Mouse (Mus musculus) left cerebral cortex, adult 9 months (tissue): ENCODE data around the gene Gm44973.

Source experiments
- DNase-seq, 2 experiments: peaks; one replicate each; pipeline ENCODE4 v3.0.0; 2022; ENCODE audit warnings: low spot score in 2 of 2

Gene Gm44973

DNA sequence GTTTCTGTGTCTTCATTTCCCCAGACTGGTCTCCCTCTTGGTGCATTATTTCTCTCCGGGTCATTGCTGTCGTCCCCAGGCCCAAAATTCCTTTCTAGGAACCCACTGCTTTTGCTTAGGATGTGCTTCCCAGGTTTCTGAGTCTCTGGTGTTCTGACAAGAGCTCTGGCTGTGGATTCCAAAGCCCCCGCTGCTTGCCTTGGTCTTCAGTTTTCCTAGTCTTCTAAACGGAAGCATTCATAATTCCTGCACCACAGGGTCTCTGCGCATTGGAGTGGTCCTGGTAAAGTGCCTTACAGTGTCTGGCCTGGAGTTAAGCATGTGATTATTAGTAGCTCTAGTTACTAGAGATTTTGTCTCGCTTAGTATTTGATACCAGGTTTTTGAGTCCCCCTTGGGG is 65.5 kb downstream of the Gm44973 start:
- no peak for DNase-seq

DNA sequence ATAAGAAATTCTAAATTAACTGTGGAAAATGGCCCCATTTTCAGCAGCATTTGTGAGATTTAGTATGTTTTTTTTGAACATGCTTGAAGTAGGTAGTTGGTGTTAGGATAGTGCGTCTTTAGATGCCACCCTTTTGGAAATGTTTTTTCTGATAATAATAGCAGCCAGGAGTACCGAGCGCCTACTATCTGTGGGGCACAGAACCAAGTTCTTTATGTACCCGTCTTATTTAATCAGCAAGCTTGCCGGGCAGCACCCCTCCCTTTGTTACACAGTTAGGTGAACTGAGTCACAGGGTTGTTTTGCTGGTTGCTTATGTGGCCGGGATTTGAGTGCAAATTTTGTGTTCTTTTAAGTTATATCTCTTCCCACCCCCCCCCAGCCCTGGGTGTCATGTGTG is 65.9 kb downstream of the Gm44973 start:
- no peak for DNase-seq

DNA sequence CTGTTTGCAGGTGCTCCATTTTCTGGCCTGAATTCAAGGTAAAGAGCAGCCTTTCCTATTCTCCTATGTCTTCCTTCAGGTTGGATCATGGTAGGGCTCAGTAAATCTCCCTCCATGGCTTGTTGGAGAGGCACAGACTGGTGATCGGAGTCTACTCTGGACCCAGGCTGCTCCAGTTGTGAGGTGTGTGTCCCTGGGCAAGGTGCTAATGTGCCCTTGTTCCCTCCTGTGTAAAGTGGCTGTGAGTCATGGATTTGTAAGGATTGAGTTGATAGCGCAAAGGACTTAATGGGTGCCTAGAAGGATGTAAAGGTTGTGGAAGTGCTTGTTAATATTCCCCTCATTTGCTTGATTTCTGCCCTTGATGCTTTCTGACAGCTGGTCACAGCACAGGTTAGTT is 66.6 kb downstream of the Gm44973 start:
- DNase-seq = no peak
